ENCODE assay signal across 11 mouse cellular contexts in the genomic region with DNA sequence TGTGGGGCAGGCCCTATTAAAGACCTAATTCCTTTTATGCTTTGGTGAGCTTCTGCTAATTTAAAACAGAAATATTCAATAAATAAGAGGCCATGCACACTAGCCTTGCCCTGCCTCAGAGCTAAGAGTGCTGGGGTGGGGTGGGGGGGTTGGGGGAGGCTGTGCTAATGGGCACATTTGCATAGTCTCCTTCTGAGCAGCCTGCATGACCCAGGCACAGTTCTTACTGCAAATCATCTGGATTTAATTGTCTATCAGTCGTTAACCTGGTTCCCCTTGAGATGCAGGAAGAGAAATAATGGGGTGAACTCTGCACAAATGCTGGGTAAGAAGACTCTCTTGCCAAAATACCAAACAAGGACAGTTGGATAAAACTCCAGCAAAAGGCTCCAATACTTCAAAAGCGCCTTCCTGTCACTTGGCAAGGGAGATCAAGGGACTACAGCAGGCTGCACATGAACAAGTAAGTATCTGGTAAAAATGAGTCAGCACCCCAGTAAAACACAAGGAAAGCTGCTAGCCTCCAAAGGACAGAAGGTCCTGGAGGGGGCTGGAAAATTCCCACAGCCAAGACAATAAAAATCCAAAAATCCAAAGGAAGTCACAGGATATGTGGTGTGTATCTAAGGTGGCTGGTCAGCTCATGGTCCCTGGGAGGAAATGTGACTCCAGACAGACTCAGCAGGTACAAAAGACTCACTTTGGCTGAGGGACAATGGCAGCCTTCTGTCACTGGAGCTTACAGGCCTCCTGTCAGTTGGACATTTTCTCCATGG. TPM values are rescaled to one million over a fixed set of nuclear protein-coding genes. Genes with fewer than 3 reads are reported as not detected.
A peak's percentile ranks its signal among the peaks of the same experiment; 100 is the strongest.
DNase-seq lines count a peak whose midpoint lies in the region; ATAC-seq and TF ChIP-seq lines count a peak whose summit lies in the region.
"Had no signal": no experiment of that assay in that cellular context is flagged by ENCODE, and none has a peak within 500 bp of the region (broad histone marks: within the 10 kb centered on the region; RNA-seq: fewer than 3 reads in every experiment).

No protein-coding gene starts in this region.

- H3K4me3 ChIP-seq in lung, embryonic 16.5 days (ENCODE audit: low read length): no peak overlapping the region
- no peak overlapping the region for H3K4me3 ChIP-seq in limb, embryonic 14.5 days (replicated peaks; ENCODE audit: low read length)
- H3K4me3 ChIP-seq: heart, adult 2 months had no signal

- ATAC-seq in lung, embryonic 16.5 days (ENCODE audit: low read depth): peak; percentile 47; the same call in 1 of the 2 replicates
- ATAC-seq in limb, embryonic 14.5 days (ENCODE audit: low FRiP score, low read depth): peak; percentile 51

- H3K4me1 ChIP-seq in lung, embryonic 16.5 days (replicated peaks; ENCODE audit: control insufficient read depth, insufficient read depth, low read length): no peaks in the 10 kb centered on the region; the same call in 1 of the 2 replicates
- peaks cover 19% of the 10 kb centered on the region for H3K4me1 ChIP-seq in limb, embryonic 14.5 days (ENCODE audit: control insufficient read depth, insufficient read depth, low read length)

- peak; percentile 45 for DNase-seq in adrenal gland, adult 8-10 months
- no peak for DNase-seq in adrenal gland, postnatal 4 days (ENCODE audit: low spot score in 2 of 2)
- no peak for DNase-seq in lung, postnatal 14 days
- DNase-seq in cerebellum, postnatal 25 days: peak; percentile 66 to 71
- DNase-seq in limb, embryonic 14.5 days (ENCODE audit: low spot score): no peak
- no peak for DNase-seq in retina, embryonic 14.5 days (ENCODE audit: low spot score)
- DNase-seq in layer of hippocampus, postnatal 25 days (ENCODE audit: extremely low spot score in 1 of 2, low spot score in 1 of 2): no peak
- DNase-seq: heart, adult 2 months; kidney, postnatal 4 days had no signal

- H3K9ac ChIP-seq in lung, embryonic 16.5 days (ENCODE audit: low read length): no peak overlapping the region
- H3K9ac ChIP-seq in limb, embryonic 14.5 days (ENCODE audit: low read depth, low read length, severe bottlenecking): no peak overlapping the region
- H3K9ac ChIP-seq: liver, embryonic 14.5 days had no signal

- WGBS in lung, embryonic 16.5 days: 48% methylated on average over 2 of the region's 2 CpGs
- WGBS in limb, embryonic 14.5 days: 23% methylated on average over 2 of the region's 2 CpGs

- no peaks in the 10 kb centered on the region for H3K9me3 ChIP-seq in lung, embryonic 16.5 days (ENCODE audit: control insufficient read depth, low read length)
- peaks cover 3% of the 10 kb centered on the region; the same call in 1 of the 2 replicates for H3K9me3 ChIP-seq in limb, embryonic 14.5 days (ENCODE audit: control insufficient read depth, low read length)

- H3K36me3 ChIP-seq in lung, embryonic 16.5 days (ENCODE audit: control insufficient read depth, insufficient read depth, low read length): no peaks in the 10 kb centered on the region
- no peaks in the 10 kb centered on the region for H3K36me3 ChIP-seq in limb, embryonic 14.5 days (ENCODE audit: control insufficient read depth, insufficient read depth, low read length)

- peak overlapping the region; percentile 27; the same call in 1 of the 2 replicates for H3K27ac ChIP-seq in lung, embryonic 16.5 days (ENCODE audit: low read length)
- peak overlapping the region; percentile 35 for H3K27ac ChIP-seq in limb, embryonic 14.5 days (replicated peaks; ENCODE audit: low read depth, low read length)
- H3K27ac ChIP-seq: heart, adult 2 months; liver, embryonic 14.5 days had no signal

- no peak overlapping the region for H3K4me2 ChIP-seq in lung, embryonic 16.5 days (ENCODE audit: low read depth, low read length)
- H3K4me2 ChIP-seq in limb, embryonic 14.5 days (replicated peaks; ENCODE audit: low read depth, low read length, severe bottlenecking): no peak overlapping the region

- no peaks in the 10 kb centered on the region for H3K27me3 ChIP-seq in lung, embryonic 16.5 days (ENCODE audit: control insufficient read depth, insufficient read depth, low read depth, low read length)
- no peaks in the 10 kb centered on the region for H3K27me3 ChIP-seq in limb, embryonic 14.5 days (ENCODE audit: control insufficient read depth, insufficient read depth, low read length)

- TF ChIP-seq POLR2A in limb, embryonic 14.5 days (IDR thresholded peaks at IDR 0.05; ENCODE audit: borderline replicate concordance, extremely low read depth, insufficient read depth, insufficient read length): no peak

RNA-seq across cellular contexts. Expression of a gene that starts 47.3 kb away (rescaled TPM):
- 10 to 100 TPM; 14.4 to 19.6 (median 16.5) TPM for total RNA-seq in adrenal gland, adult 8-10 months (2022)
- 10 to 100 TPM; 25.2 to 27.5 TPM for total RNA-seq in adrenal gland, postnatal 4 days (2021)
- polyA plus RNA-seq in lung, embryonic 16.5 days (2015; fragmentation: Nextera tagmentation; extraction: Ambion mirVana): 18.1 and 22.1 TPM in 2 replicates
- 7.6 and 9.8 TPM in 2 replicates for polyA plus RNA-seq in limb, embryonic 14.5 days (2012; rRNA removed)
- polyA plus RNA-seq in limb, embryonic 14.5 days (2014; fragmentation: Nextera tagmentation; extraction: Ambion mirVana): 16.6 and 17.3 TPM in 2 replicates
- total RNA-seq in layer of hippocampus, postnatal 25 days (2021): 10 to 100 TPM; 23.0 to 24.7 TPM

RNA-seq across cellular contexts. Expression of a gene that starts 47.4 kb away (rescaled TPM):
- total RNA-seq in adrenal gland, adult 8-10 months (2022): 1 to 10 TPM; 3.9 to 9.4 (median 6.1) TPM
- 1 to 10 TPM; 5.7 to 6.4 TPM for total RNA-seq in adrenal gland, postnatal 4 days (2021)
- 5.7 and 6.3 TPM in 2 replicates for polyA plus RNA-seq in lung, embryonic 16.5 days (2015; fragmentation: Nextera tagmentation; extraction: Ambion mirVana)
- 4.9 and 5.9 TPM in 2 replicates for polyA plus RNA-seq in limb, embryonic 14.5 days (2012; rRNA removed)
- polyA plus RNA-seq in limb, embryonic 14.5 days (2014; fragmentation: Nextera tagmentation; extraction: Ambion mirVana): 7.3 and 7.5 TPM in 2 replicates
- total RNA-seq in layer of hippocampus, postnatal 25 days (2021): 10 to 100 TPM; 75.2 to 79.9 TPM

Comparison
In these comparisons a context has a peak if more than half of its experiments do, and no peak if none do; other contexts are left out.
1. DNase-seq: peak in adrenal gland, adult 8-10 months (single experiment) and cerebellum, postnatal 25 days (2 of 2); none in adrenal gland, postnatal 4 days (0 of 2), lung, postnatal 14 days (single experiment), limb, embryonic 14.5 days (single experiment), retina, embryonic 14.5 days (single experiment) and layer of hippocampus, postnatal 25 days (0 of 2).
2. RNA of a gene that starts 47.4 kb away (total RNA-seq): 75.2 to 79.9 TPM in layer of hippocampus, postnatal 25 days; 3.9 to 9.4 TPM in adrenal gland, adult 8-10 months and 5.7 to 6.4 TPM in adrenal gland, postnatal 4 days; every median in the first group is over 4 times any median in the second.